ENCODE assay signal across 8 mouse cellular contexts in the genomic region with DNA sequence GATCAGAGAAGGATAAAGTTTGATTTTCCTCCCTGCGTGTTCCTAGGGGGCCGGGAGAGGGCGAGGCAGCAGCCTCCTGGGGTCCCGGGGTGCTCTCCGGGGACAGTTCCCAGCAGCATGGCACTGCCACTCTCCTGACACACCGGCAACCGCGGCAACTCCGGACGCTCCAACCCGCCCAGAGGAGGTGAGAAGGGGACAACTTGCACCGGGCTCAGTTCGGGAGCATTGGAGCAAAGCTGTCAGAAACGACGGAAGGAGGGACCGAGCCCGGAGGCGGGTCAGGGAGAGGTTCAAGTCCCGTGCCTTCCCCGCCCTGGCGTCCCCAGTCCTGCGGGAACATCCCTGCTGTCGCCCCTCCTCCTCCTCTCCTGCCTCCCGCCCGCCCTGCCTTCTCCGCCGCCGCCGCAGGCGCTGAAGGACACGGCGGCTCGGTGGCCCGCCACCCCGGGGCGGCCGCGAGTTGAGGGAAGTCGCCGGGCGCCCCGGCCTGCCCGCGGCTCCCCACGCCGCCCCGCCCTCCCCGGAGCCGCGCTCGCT. TPM values are rescaled to one million over a fixed set of nuclear protein-coding genes. Genes with fewer than 3 reads are reported as not detected.
DNase-seq lines count a peak whose midpoint lies in the region; ATAC-seq and TF ChIP-seq lines count a peak whose summit lies in the region.
"Had no signal": no experiment of that assay in that cellular context is flagged by ENCODE, and none has a peak within 500 bp of the region (broad histone marks: within the 10 kb centered on the region; RNA-seq: fewer than 3 reads in every experiment).

Gene Gm10322, plus strand, starts transcription at position 83 of the 540 bp plus-strand sequence.

- peak within 1 kb of the TSS; percentile 85 for H3K27ac ChIP-seq in forebrain, embryonic 14.5 days (ENCODE audit: low read depth, low read length)
- peak within 1 kb of the TSS; percentile 92 for H3K27ac ChIP-seq in layer of hippocampus, adult 2 months

- H3K9me3 ChIP-seq in forebrain, embryonic 14.5 days (replicated peaks; ENCODE audit: control insufficient read depth, low read length): no peaks in the 10 kb centered on the region

- intact Hi-C loops in heart, postnatal 25 days (cut with DNase I): loop anchor here (2.0 to 5.0 kb wide), 3 partner anchors 37 to 114 kb away; no protein-coding TSS in a partner anchor

- peak; percentile 80 for ATAC-seq in forebrain, embryonic 14.5 days

- H3K9ac ChIP-seq in forebrain, embryonic 14.5 days (ENCODE audit: low read length): peak within 1 kb of the TSS; percentile 91

- peak; percentile 73 for DNase-seq in NIH3T3 (ENCODE audit: low read depth)
- DNase-seq in c-Kit-positive CD71-positive TER-119-positive erythroid progenitor cells, embryonic 14.5 days (ENCODE audit: low spot score): peak; percentile 45
- peak; percentile 62 for DNase-seq in forebrain, embryonic 14.5 days (ENCODE audit: low spot score)
- DNase-seq in heart, postnatal 25 days (ENCODE audit: low spot score): peak; percentile 57
- DNase-seq in layer of hippocampus, adult 2 months (ENCODE audit: low spot score in 2 of 2): peak; percentile 31 to 37
- peak; percentile 77 for DNase-seq in lung, postnatal 36 days
- peak; percentile 52 for DNase-seq in retina, postnatal 7 days (ENCODE audit: low read depth, low spot score)

- H3K36me3 ChIP-seq in forebrain, embryonic 14.5 days (ENCODE audit: control insufficient read depth, insufficient read depth, low read length): no peaks in the 10 kb centered on the region

- no peaks in the 10 kb centered on the region for H3K27me3 ChIP-seq in forebrain, embryonic 14.5 days (replicated peaks; ENCODE audit: control insufficient read depth, insufficient read depth, low read length)

- peak within 1 kb of the TSS; percentile 73 for H3K4me2 ChIP-seq in forebrain, embryonic 14.5 days (ENCODE audit: low read length)

- H3K4me3 ChIP-seq in forebrain, embryonic 14.5 days (ENCODE audit: low read depth, low read length): peak within 1 kb of the TSS; percentile 86
- peak within 1 kb of the TSS; percentile 61 for H3K4me3 ChIP-seq in layer of hippocampus, adult 2 months

- peak; percentile 60 for TF ChIP-seq CTCF in layer of hippocampus, adult 2 months (conservative IDR thresholded peaks at IDR 0.05)

- whole genome bisulfite sequencing in forebrain, embryonic 14.5 days: under 1% methylated on average over 44 of the region's 51 CpGs

- peaks cover 12% of the 10 kb centered on the region for H3K4me1 ChIP-seq in forebrain, embryonic 14.5 days (ENCODE audit: control insufficient read depth, insufficient read depth, low read length)

RNA-seq across cellular contexts. Expression of gene Gm10322, which starts in this region (rescaled TPM):
- not detected in 2 replicates for polyA plus RNA-seq in forebrain, embryonic 14.5 days (2014; fragmentation: Nextera tagmentation; extraction: Ambion mirVana)
- total RNA-seq in heart, postnatal 25 days (2021): not detected
- not detected for total RNA-seq in layer of hippocampus, adult 2 months (2021)
- total RNA-seq: heart, postnatal 36 days had no signal

Comparison
In these comparisons a context has a peak if more than half of its experiments do, and no peak if none do; other contexts are left out.
1. Peak in every context shown above with its lines: DNase-seq, ATAC-seq, H3K4me3 ChIP-seq and H3K27ac ChIP-seq.
2. Peak in DNase-seq, ATAC-seq, H3K4me3 ChIP-seq, H3K27ac ChIP-seq, H3K9ac ChIP-seq and H3K4me2 ChIP-seq in forebrain, embryonic 14.5 days; RNA of the gene not detected or under 1 TPM.
3. Peak in DNase-seq in heart, postnatal 25 days; RNA of the gene not detected or under 1 TPM.
4. Peak in DNase-seq, H3K4me3 ChIP-seq and H3K27ac ChIP-seq in layer of hippocampus, adult 2 months; RNA of the gene not detected or under 1 TPM.